Mouse (Mus musculus) neural tube, embryonic 13.5 days (tissue): ENCODE data around the gene Rgs3. TPM values are rescaled to one million over a fixed set of nuclear protein-coding genes. Genes with fewer than 3 reads are reported as not detected.

ENCODE experiments used
- ATAC-seq: fragments of 200-750 bp; cut with Nextera tagmentation; 2 replicates; pipeline ENCODE4 v1.8.0; 2017; ENCODE audit warnings: low read depth, mild to moderate bottlenecking, moderate TSS enrichment, moderate library complexity
- H3K27ac ChIP-seq: fragments of 300-500 bp; sonication (generic); replicated peaks from 2 replicates; pipeline ENCODE4 v1.5.1; 2015; ENCODE audit warnings: moderate library complexity, mild to moderate bottlenecking, inconsistent platforms
- H3K27me3 ChIP-seq: fragments of 300-500 bp; sonication (generic); 2 replicates; pipeline ENCODE4 v1.6.1; 2015; ENCODE audit warnings: mild to moderate bottlenecking, inconsistent platforms
- H3K36me3 ChIP-seq: fragments of 300-500 bp; sonication (generic); 2 replicates; pipeline ENCODE4 v1.6.1; 2015; ENCODE audit warnings: mild to moderate bottlenecking, inconsistent platforms
- H3K4me1 ChIP-seq: fragments of 300-500 bp; sonication (generic); replicated peaks from 2 replicates; pipeline ENCODE4 v1.6.1; 2015; ENCODE audit warnings: inconsistent platforms
- H3K4me2 ChIP-seq: fragments of 300-500 bp; sonication (generic); 2 replicates; pipeline ENCODE4 v1.6.1; 2015; ENCODE audit warnings: inconsistent platforms, mild to moderate bottlenecking, moderate library complexity
- H3K4me3 ChIP-seq: fragments of 300-500 bp; sonication (generic); 2 replicates; pipeline ENCODE4 v1.5.1; 2015; ENCODE audit warnings: mild to moderate bottlenecking, inconsistent platforms
- H3K9ac ChIP-seq: fragments of 300-500 bp; sonication (generic); 2 replicates; pipeline ENCODE4 v1.6.1; 2015; ENCODE audit warnings: moderate library complexity, mild to moderate bottlenecking, inconsistent platforms
- H3K9me3 ChIP-seq: fragments of 300-500 bp; sonication (generic); 2 replicates; pipeline ENCODE4 v1.6.1; 2016; ENCODE audit warnings: inconsistent platforms
- WGBS: fragments of 180-500 bp; shearing (Covaris S2); methylation state at CpG from one replicate; pipeline ENCODE4 v1.1.7; 2015; 5-methylcytosine and 5-hydroxymethylcytosine counted together
- polyA plus RNA-seq: library from polyadenylated mRNA; unstranded; fragments of >200 nt; fragmentation: Nextera tagmentation; extraction: Ambion mirVana; gene quantifications from 2 replicates; pipeline ENCODE4 v1.2.1, GENCODE M21; 2015

Gene Rgs3
- polyA plus RNA-seq, 1 experiment from 2014 or later, result 79.0 TPM

DNA sequence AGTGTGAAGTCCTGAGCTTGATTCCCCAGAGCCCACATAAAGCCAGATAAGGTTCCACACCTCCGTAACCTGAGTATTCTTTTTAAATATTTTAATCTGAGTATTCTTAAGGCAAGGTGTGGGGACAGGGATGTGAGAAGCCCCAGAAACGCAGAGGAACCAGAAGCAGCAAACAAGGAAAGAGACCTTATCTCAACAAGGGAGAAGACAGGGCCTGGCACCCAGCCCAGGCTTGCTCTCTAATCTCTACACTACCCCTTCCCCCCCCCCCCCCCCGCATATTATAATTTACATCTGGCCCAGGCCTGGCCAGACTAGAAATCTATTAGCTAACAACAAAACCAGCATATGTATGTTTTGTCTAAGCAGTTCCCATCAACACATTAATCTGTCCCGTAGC is 131.3 kb downstream of the Rgs3 start:
- Histone ChIP-seq H3K27me3 (no peaks in the 10 kb centered on the region), H3K4me2 (no peak overlapping the region), H3K9me3 (no peaks in the 10 kb centered on the region), H3K4me1 (peaks cover 53% of the 10 kb centered on the region), H3K27ac (no peak overlapping the region), H3K9ac (no peak overlapping the region), H3K36me3 (peaks cover 41% of the 10 kb centered on the region), H3K4me3 (no peak overlapping the region)
- WGBS, result 86% methylated on average over 3 of the region's 4 CpGs
- no peak for ATAC-seq

DNA sequence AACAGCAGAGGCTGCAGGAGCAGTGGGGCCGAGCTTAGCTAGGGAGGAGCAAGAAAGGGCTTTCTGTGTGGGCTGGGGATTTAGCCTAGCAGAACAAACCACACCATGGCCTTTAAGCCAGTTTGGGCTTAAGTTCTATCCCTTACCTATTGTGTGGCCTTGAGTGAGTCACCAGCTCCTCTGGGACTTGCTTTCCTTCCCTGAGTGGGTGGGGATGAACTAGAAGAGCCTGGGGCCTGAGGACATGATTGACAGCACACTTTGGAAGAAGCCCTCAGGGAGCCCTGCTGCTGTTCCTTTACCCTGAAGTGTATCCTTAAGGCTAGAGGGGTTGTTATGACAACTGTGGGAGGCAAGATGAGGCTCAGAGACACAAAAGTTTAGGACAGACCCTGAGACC is 132.0 kb downstream of the Rgs3 start:
- 87% methylated on average over 1 of the region's 1 CpGs for WGBS
- ATAC-seq, result no peak
- Histone ChIP-seq H3K9me3 (no peaks in the 10 kb centered on the region), H3K4me2 (no peak overlapping the region), H3K27me3 (no peaks in the 10 kb centered on the region), H3K4me1 (peaks cover 53% of the 10 kb centered on the region), H3K4me3 (no peak overlapping the region), H3K27ac (no peak overlapping the region), H3K36me3 (peaks cover 41% of the 10 kb centered on the region), H3K9ac (no peak overlapping the region)

DNA sequence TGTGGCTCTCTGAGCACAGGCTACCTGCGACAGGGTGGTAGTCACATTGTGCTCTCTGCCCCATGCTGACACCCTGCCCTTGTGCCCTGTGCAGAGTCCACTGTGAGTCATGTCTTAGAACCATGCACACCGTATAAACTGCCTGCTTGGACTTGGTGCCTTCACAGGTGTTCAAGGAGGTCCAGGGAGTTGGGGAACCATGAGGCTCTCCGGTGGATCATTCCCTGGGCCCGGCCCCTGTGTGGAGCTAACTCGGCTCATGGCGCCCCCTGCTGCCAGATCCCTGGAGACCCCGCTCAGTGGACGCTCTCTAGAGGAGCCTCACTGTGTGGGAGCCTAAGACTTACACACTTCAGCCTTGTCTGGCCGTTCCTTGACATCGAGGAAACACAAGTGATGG is 134.2 kb downstream of the Rgs3 start:
- Histone ChIP-seq H3K4me3 (no peak overlapping the region), H3K4me2 (no peak overlapping the region), H3K4me1 (peaks cover 62% of the 10 kb centered on the region), H3K9me3 (no peaks in the 10 kb centered on the region), H3K27me3 (no peaks in the 10 kb centered on the region), H3K36me3 (peaks cover 45% of the 10 kb centered on the region), H3K27ac (no peak overlapping the region), H3K9ac (no peak overlapping the region)
- 41% methylated on average over 10 of the region's 10 CpGs for WGBS
- no peak for ATAC-seq

DNA sequence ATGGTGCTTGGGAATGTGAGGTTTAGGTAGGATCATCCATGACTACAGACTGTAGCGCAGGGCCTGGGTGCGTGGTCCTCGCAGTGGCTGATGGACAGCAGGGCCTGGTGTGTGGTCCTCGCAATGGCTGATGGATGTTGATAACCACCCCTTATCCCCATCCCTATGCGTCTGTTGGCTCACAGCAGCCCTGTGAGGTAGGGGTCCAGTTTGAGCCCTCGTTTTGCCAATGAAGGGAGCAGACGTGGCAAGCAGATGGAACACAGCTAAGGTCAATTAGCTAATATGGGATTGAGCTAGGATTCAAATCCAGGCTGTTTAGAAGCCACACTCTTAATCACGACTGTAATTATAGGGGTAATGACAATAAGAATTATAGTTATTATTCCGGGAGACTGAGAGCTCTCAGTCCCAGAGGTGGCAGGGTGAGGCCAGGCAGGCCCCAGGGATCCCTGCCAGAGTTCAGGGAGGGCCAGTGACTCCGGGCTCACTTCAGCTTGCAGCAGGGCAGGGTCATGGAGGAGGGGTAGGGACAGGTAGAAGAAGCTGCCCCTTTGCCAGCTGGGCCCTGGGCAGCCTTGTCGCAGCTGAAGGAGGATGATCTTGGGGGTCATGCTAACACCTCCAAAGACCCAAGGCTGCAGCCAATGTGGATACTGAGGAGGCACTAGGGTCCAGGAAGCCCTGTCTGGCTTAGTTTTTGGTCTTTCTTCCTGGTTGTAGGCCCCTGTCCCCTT is 135.2 kb downstream of the Rgs3 start:
- Histone ChIP-seq H3K4me2 (no peak overlapping the region), H3K9me3 (no peaks in the 10 kb centered on the region), H3K4me3 (no peak overlapping the region), H3K9ac (no peak overlapping the region), H3K27ac (peak overlapping the region; percentile 64; the same call in 1 of the 2 replicates), H3K27me3 (no peaks in the 10 kb centered on the region), H3K4me1 (peaks cover 72% of the 10 kb centered on the region), H3K36me3 (peaks cover 46% of the 10 kb centered on the region)
- no peak for ATAC-seq
- 60% methylated on average over 11 of the region's 11 CpGs for WGBS

DNA sequence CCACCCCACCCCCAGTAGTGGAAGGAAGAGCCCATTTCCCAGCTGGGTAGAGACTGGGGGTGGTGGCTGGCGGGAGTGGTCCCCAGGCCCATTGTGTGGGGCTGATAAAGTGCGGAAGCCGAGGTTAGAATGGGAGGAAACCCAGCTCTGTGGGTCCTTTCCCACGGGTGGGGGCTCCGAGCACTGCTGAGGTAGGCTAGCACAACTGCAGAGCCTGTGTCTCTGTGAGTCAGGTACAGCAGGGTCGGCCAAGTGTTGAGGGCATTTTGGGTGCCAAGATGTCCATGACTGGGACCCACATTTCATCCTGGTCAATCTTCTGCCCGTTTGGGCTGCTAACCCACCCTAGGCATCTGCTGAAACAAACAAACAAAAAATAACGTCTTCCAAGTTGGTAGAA is 135.9 kb downstream of the Rgs3 start:
- Histone ChIP-seq H3K36me3 (peaks cover 52% of the 10 kb centered on the region), H3K9me3 (no peaks in the 10 kb centered on the region), H3K4me2 (no peak overlapping the region), H3K4me1 (peaks cover 79% of the 10 kb centered on the region), H3K27ac (peak overlapping the region; percentile 64), H3K9ac (peak overlapping the region; percentile 41), H3K27me3 (no peaks in the 10 kb centered on the region), H3K4me3 (no peak overlapping the region)
- 65% methylated on average over 8 of the region's 8 CpGs for WGBS
- ATAC-seq, result no peak

DNA sequence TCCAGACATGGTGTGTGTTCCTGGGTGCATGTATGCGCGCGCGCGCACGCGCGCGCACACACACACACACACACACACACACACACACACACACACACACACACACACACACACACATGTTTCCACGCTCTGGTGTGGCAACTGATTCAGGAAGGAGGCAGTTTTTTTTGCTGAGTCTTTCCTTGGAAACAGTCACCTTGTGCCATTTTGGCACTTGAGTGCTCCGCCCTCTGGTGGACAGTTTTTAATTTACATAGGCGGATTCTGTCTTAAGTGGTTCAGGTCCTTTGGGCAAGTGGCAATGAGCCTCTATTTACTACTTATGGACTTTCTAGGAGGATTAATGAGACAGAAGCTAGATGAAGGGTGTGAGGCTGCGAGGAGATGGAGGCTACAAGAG is 136.3 kb downstream of the Rgs3 start:
- whole genome bisulfite sequencing, result 65% methylated on average over 13 of the region's 13 CpGs
- Histone ChIP-seq H3K27me3 (no peaks in the 10 kb centered on the region), H3K9me3 (no peaks in the 10 kb centered on the region), H3K27ac (peak overlapping the region; percentile 64), H3K9ac (peak overlapping the region; percentile 41), H3K4me1 (peaks cover 81% of the 10 kb centered on the region), H3K4me3 (no peak overlapping the region), H3K36me3 (peaks cover 52% of the 10 kb centered on the region), H3K4me2 (no peak overlapping the region)
- no peak for ATAC-seq

DNA sequence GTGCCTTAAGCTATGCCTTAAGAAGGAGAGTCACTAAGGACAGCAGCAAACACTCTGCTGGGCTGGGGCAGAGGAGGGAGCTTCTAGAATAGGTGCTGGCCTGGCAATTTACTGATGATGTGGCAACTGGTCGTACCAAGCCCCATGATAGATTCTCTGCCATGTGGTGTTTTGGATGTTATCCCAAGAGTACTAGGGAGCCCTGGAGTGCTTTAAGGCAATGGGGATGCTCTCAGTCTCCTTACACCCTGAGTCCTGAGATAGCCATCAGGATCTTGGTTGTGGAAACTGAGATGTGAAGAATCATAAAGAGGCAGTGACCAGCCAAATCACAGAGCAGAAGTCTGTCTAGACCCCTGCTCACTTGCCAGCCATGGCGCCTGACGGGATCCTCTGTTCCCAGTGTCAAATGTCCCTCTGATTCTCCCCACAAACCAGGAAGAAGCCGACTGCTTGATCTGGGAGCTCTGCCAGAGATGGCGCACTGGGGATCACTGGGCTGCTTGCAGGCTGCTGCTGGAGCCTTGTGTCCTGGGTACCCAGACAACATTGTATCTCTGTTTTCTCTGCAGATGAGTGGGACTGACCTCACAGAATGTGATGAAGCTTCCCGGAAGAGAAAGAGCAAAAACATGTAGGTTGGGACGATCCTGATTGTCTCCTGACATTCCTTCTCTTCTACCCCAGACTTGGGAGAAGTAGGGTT is 137.2 kb downstream of the Rgs3 start:
- peak overlapping the region; percentile 61 for H3K27ac ChIP-seq
- no peak overlapping the region for H3K4me2 ChIP-seq
- no peaks in the 10 kb centered on the region for H3K27me3 ChIP-seq
- H3K9me3 ChIP-seq, result no peaks in the 10 kb centered on the region
- 57% methylated on average over 7 of the region's 7 CpGs for WGBS
- peaks cover 75% of the 10 kb centered on the region for H3K4me1 ChIP-seq
- H3K4me3 ChIP-seq, result no peak overlapping the region
- peaks cover 52% of the 10 kb centered on the region for H3K36me3 ChIP-seq
- peak overlapping the region; percentile 9; the same call in 1 of the 2 replicates for H3K9ac ChIP-seq
- no peak for ATAC-seq

DNA sequence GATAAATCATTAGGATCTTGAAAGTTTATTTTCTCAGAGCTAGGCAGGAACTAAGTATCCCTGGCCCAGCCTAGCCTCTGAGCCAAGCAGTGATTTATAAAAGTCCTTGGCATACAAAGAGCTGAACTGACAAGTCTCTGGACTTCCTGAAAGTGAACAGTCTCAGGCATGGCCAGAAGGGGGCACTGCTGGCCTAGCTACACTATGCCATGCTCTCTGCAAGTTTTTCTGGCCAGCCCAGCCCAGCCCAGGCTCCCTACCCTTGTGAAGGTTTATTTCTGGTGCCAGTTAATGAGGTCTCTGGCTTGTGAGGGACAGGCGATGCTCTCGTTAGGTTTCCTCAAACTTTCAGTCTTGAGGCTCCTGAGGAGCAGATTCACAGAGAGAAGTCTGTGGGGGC is 137.8 kb downstream of the Rgs3 start:
- WGBS, result 28% methylated on average over 2 of the region's 2 CpGs
- Histone ChIP-seq H3K4me3 (no peak overlapping the region), H3K27me3 (no peaks in the 10 kb centered on the region), H3K36me3 (peaks cover 47% of the 10 kb centered on the region), H3K9me3 (no peaks in the 10 kb centered on the region), H3K4me2 (no peak overlapping the region), H3K4me1 (peaks cover 74% of the 10 kb centered on the region), H3K27ac (peak overlapping the region; percentile 61), H3K9ac (no peak overlapping the region)
- peak; percentile 65 for ATAC-seq

DNA sequence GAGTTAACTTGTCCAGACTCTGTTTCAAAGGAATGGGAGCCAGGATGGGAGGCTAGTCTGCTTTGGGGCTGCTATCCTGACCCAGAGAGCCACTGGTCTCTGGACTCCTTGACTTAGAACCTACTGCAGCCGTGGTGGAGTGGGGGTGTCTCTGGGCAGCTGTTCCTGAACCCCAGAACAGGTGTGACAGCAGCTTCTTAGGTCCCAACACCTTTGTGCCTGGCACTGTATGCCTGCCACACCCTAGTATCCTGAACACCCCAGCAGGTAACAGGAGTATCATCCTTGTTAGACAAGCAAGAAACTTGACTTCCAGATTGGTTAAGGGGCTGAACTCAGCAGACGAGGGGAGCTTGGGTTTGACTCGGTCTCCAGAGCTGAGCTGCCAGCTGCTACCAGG is 138.9 kb downstream of the Rgs3 start:
- Histone ChIP-seq H3K36me3 (peaks cover 44% of the 10 kb centered on the region), H3K4me3 (no peak overlapping the region), H3K4me2 (no peak overlapping the region), H3K9ac (no peak overlapping the region), H3K27me3 (no peaks in the 10 kb centered on the region), H3K9me3 (no peaks in the 10 kb centered on the region), H3K4me1 (peaks cover 72% of the 10 kb centered on the region), H3K27ac (no peak overlapping the region; the same call in 1 of the 2 replicates)
- no peak for ATAC-seq
- 64% methylated on average over 3 of the region's 3 CpGs for whole genome bisulfite sequencing

DNA sequence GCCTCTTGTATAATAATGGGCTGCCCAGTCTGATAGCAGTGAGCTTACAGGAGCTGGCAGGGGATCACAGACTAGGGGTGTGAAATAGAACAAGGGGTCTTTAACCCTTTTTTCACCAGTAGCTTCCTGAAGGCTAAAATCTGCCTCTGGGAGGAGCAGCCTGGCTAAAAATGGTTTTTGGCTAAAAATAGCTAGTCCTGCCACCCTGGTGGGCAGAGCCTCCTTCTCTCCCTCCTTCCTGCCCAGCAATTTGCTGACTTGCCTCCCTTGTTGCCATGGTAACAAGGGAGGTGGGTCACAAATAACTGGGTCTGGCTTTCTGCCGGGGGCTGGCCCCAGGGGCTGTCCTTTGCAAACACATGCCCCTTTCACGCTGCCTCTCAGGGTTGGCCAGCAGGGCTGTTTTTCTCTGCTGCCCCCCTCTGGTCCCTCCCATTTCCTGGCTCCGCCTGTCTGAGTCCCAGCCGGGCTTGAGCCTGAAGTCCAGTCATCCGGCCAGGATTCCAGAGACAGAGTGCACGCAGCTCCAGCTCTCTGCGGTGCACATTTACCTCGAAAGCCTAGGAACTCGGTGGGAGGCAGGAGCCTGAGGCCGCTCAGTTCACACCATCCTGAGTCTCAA is 139.7 kb downstream of the Rgs3 start:
- peak; percentile 74 for ATAC-seq
- peaks cover 45% of the 10 kb centered on the region for H3K36me3 ChIP-seq
- peak overlapping the region; percentile 62 for H3K9ac ChIP-seq
- peak overlapping the region; percentile 51 for H3K4me2 ChIP-seq
- H3K27ac ChIP-seq, result peak overlapping the region; percentile 65
- H3K4me1 ChIP-seq, result peaks cover 64% of the 10 kb centered on the region
- WGBS, result under 1% methylated on average over 10 of the region's 10 CpGs
- no peaks in the 10 kb centered on the region for H3K27me3 ChIP-seq
- peak overlapping the region; percentile 30 for H3K4me3 ChIP-seq
- no peaks in the 10 kb centered on the region for H3K9me3 ChIP-seq

DNA sequence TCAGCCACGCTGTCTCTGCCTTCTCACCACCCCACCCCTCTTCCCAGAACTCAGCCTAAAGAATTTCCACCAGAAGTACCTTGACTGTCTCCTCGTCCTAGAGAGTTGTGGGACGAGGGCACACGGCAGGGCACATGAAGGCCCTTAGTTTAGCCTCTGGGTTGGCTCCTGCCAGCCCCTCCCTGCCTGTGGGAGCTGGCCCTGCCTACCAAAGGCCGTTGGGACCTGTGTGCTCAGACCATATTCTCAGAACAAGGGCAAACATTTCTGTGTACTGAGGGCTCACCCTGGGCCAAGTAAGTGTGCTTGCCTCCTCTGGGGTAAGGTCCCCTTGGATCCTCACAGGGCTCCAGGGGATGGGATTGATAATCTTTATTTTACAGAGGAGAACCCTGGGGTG is 140.8 kb downstream of the Rgs3 start:
- WGBS, result 76% methylated on average over 5 of the region's 5 CpGs
- Histone ChIP-seq H3K36me3 (peaks cover 49% of the 10 kb centered on the region), H3K4me1 (peaks cover 53% of the 10 kb centered on the region), H3K27ac (no peak overlapping the region), H3K4me3 (peak overlapping the region; percentile 30), H3K4me2 (peak overlapping the region; percentile 51), H3K9me3 (no peaks in the 10 kb centered on the region), H3K27me3 (no peaks in the 10 kb centered on the region), H3K9ac (peak overlapping the region; percentile 62; the same call in 1 of the 2 replicates)
- ATAC-seq, result no peak

DNA sequence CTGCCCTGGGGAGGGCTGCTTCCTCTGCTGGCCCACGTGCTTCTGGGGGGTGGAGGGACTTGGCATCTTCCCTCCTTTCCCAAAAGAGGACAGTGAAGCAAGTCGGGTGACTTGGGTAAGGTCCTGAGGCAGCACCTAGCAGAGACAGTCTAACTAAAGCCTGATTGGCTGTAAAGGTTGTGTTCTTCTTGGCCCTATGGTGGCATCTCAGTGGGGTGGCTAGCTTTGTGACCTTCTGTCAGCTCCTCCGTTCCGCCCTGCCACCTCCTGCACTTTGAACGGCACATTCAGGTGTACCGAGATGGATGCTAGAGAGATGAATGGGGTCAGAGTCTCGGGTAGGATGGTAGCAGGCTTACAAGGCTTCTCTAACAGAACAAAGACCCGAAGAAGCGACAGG is 143.5 kb downstream of the Rgs3 start:
- H3K4me3 ChIP-seq, result no peak overlapping the region
- no peaks in the 10 kb centered on the region for H3K27me3 ChIP-seq
- H3K4me2 ChIP-seq, result no peak overlapping the region
- peaks cover 46% of the 10 kb centered on the region for H3K36me3 ChIP-seq
- no peaks in the 10 kb centered on the region for H3K9me3 ChIP-seq
- peaks cover 26% of the 10 kb centered on the region for H3K4me1 ChIP-seq
- H3K27ac ChIP-seq, result no peak overlapping the region
- 79% methylated on average over 9 of the region's 9 CpGs for WGBS
- ATAC-seq, result no peak
- H3K9ac ChIP-seq, result no peak overlapping the region
